Mouse (Mus musculus) embryo, embryonic 11 days (tissue): ENCODE data around the gene Klhdc7a.
"Not testable (repeated sequence)": the region's sequence is repeated elsewhere in the genome, so short reads cannot be mapped to it uniquely, and the experiment has no call there.

Experiments
- DNase-seq: peaks from one replicate; pipeline ENCODE4 v3.0.0-alpha.2; 2015

Gene Klhdc7a

DNA sequence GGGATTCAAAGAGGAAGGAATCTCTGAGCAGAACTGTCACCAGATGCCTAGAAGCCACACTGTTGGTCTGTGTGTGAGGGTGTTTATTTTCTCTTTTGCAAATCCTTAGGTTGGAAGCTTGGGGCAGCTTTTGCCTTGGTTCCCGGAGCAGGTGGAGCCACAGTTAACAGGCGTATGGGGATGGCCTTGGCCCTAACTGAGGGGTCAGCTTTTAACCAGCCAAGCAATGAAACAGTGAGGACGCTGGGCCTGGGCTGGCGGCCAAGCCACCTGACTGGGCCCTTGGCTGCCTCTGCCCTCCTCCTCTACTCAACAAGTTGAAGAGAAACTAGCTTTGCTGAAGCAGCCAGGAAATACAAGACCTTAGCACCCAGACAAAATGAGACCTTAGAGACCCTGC, at the start of gene Klhdc7a:
Klhdc7a (minus strand) TSS at position 105 of the 400 bp plus-strand sequence.
- no peak for DNase-seq

DNA sequence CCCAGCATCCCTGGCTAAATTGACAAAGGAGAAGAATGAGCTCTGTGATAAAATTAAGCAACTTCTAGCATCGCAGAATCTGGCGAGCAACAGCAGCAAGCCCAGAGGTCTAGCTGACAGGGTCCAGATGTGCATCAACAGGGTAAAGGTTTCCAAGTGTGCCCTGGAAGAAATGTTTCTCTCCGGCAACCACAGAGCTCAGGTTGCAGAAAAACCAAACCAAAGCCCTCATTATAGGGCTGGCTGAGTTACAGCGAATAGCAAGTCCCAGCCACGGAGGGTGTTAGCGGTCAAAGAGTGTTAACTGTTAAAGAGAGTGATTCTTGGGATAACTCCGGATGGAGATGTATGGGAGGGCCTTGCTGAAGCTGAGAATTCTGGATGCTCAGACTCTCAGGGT, 48.1 kb upstream of the Klhdc7a start:
- DNase-seq: no peak

DNA sequence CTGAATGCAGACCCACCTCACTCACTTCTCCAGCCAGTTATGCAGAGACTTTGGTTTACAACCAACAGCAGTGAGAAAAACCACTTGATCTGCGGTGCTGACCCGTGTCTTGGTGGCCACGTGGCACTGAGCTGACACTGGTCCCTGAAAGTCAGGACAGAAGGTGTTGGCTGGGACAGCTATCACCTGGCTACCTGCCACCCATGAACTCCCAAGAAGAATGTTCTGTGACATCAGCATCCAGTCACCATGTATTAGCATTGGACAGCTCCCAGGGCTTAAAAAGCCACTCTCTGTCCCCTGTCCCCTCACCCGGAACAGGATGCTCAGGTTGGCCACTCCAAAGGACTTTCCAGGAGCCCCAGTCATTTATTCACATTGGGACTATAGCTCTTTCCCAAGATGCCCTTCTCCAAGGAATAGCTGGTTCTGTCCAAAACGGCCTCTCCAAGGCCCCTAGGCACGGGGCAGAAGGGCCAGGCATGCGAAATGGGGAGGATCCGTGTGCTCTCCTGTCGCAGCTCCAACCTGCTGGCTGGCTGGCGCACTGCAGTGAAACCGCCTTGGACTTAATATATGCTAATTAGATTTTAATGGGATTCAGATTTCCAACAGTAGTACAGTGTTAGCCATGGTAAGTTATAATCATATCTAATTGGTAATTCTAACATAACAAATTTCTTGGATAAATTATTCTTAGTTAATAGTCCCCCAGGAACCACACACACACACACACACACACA, 43.1 kb upstream of the Klhdc7a start:
- peak; percentile 34 for DNase-seq

DNA sequence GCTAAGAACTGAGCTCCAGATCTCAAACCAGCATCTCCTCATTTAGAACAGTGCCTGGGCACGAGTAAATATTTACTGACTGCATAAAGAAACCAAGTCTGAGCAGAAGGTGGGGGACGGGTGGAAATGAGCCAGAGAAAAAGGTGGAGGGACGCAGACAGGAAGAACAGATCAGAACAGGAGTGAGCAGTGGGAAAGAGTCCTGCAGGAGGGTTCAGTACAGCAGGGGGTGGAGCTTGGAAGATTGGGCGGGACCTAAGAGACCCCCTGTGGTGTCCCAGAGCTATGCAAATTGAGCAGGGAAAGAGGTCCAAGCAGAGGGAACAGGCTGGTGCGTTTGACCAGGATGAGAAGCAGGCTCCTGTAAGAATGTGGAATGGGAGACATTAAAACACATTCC, 37.1 kb upstream of the Klhdc7a start:
- DNase-seq: peak; percentile 37

DNA sequence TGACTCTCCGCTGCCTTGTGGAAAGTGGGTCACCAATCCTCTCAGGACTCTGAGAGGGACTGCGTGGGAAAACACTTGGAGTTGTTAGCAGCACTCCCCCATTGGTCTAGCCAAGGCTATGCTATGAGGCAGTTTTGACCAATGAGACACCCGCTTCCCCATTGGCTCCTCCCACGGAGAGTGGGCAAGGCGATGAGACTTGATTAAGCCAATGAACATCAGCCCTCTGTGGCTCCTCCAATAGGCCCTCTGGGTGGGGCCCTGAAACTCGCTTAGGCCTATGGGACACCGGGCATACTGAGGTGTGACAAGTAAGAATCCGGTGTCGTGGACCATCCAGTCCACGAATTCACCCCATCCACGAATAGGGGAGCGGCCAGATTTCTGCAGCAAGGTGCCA, 36.3 kb upstream of the Klhdc7a start:
- DNase-seq: peak; percentile 77

DNA sequence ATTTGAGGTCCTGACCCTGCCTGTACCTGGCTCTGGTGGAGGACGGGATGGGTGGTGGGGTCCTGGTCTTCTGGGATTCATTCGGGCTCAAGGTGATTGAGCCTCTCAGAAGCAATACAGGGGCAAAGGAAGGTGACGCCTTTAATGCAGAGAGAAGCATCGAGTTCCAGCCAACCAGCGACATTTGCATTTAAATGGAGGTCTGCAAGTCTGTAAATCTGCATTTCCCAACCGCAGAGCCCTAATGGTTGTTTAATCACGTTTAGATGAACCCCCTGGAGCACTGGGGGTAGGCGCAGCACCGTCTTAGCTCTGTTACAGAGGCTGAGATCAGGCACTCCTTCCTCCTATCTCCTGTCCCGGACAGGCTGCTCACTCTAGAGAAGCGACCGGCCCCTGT, 34.2 kb upstream of the Klhdc7a start:
- no peak for DNase-seq

DNA sequence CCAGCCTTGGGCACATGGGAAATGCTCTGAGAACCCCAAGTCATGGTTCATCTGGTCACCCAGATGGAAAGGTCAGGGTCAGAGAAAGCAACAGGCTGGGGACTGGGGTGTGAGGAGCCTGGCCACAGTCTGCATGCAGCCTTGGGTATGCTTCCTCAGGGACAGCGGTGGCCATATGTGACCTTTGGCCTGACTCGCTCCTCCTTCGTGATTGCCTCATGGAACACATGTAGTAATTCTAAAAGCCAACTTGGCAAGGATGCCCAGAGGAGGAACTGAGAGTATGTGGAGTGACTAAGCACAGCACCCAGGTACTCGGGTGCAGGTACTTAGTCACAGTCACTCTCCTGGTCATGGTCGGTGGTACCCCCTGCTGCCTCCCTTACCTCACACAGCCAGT, 33.1 kb upstream of the Klhdc7a start:
- no peak for DNase-seq

DNA sequence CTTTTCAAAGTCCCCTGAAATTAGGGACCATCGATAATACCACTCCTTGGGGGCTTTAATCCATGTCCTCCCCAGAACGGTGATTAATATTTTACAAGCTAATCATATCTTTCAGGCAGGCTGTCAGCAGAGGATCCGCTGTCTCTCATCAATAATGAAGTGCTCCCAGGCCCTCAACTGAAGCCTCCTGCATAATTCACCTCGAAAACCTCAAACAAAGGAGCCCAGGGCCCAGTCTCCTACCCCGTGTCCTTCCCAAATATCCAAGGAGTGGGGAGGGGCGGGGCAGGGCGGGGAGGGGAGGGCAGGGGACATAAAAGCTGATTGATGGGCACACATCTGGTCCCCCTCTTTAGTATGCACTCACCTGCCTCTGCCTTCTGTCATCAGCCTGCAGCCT, 31.2 kb upstream of the Klhdc7a start:
- DNase-seq: no peak

DNA sequence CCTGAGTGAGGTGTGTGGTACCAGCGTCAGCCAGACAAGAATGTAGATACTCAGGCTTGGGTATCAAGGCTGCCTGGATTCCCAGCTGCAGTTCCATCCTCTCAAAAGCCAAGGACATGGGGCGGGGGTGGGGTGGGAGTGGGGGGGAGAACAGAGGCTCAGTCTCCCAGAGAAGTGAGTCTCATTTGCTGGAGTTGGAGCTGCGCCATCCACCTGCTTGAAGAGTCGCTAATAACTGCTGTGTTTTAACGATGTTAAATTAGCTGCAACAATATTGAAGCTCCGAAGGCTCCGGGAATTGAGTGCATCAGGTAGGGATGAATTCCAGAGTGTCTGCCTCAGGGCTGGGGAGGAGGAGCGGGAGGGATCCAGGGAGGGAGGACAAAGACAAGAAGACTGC, 27.8 kb upstream of the Klhdc7a start:
- DNase-seq: no peak

DNA sequence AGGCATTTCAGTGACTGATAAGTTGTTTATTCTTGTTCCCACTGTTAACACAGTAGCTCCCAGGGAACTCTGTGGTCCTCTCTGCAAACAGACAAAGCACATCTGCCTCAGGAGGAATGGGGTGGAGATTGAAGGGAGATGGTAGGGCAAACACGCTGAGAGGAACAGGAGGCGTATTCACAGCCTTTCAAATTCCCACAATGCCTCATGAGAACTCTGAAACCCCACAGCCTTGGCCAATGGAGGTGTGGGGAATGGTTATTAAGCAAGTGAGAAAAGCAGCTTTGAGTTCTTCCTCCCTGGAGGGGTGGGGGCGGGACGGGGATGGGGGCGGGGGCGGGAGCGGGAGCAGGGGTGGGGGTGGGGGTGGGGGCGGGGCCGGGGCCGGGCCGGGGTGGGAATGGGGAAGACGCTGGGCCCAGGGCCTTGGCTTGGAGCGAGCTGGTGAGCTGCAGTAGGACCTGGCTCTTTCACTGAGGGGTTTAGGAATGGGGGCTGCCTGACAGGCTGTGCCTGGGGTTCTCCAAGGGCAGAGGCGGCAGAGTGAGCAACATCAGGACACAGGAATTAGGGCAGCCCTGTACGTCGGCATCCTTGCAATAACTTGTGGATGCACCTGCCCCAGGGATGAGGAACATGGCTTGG, 25.4 kb upstream of the Klhdc7a start:
- peak; percentile 69 for DNase-seq

DNA sequence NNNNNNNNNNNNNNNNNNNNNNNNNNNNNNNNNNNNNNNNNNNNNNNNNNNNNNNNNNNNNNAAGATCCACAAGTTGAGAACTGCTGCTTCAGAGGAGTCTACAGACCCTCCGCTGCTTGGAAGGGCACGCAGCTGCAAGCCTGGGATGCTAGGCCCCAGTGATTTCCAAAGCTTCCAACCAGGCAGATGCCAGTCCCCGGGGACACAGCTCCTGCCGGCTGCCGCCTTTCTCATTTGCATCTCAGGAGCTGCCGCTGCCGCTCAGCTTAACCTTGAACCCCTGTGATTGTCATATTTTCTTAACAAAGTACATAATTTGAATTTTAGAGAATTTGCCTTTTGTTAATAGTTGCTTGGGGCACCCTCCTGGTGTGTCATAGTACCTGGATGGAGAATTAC, 19.1 kb upstream of the Klhdc7a start:
- peak; percentile 36 for DNase-seq

DNA sequence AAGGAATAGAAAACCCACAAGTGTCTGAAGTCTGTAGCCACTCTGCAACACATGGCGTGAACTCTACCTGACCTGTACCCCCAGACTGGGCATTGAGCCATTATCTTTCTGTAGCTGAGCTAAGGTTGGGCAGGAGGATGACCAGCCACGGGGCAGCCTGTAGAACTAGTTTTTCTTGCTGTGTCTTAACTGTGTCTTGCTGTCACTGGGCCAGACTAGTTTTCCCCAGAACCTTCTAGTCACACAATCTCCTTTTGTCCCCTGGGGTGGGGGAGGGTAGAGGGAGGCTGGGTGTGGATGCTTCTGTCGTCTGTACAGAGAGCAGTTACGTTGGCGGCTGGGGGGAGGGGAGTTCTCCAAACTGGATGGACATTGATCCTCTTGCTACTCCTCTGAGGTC, 10.9 kb upstream of the Klhdc7a start:
- peak; percentile 53 for DNase-seq

DNA sequence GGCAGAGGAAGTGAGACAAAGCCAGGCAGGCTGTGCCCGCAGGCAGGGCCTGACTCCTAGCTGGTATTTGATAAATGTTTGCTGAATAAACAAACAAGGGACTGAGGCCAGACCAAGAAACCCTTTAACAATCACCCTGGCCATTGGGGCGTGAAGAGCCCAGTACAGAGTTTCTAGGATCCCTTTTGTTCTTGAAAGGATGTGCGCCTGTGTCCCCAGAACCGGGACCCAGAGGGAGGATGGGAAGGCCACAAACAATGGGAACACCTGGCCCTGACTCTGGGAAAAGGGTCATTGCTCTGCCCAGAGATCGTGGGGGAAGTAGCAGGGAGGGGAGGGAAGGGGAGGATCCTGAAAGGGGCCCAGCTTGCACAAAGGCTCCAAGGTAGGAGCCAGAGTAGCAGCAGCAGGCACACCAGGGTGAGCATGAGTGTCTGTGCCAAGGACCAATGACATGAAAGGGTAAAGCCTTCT, 9.5 kb upstream of the Klhdc7a start:
- peak; percentile 42 for DNase-seq

DNA sequence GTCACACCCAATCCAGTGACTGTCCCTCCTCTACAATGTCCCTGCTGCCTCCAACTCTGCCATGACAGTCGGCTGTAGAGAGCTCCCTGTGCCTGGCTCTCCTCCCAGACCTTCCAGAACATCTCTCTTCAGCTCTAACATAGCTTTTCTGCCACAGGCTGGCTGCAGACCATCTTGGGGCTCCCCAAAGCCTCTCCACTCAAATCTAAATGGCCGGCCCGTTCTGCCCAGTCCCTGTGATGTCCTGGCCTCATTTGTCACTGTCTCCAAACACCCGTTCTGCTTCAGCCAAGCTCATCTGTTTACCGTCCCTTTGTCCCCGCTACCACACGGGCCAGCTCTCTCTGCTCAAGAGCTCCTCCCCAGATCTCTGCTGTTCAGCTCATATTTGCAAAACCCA, 6.7 kb upstream of the Klhdc7a start:
- DNase-seq: no peak

DNA sequence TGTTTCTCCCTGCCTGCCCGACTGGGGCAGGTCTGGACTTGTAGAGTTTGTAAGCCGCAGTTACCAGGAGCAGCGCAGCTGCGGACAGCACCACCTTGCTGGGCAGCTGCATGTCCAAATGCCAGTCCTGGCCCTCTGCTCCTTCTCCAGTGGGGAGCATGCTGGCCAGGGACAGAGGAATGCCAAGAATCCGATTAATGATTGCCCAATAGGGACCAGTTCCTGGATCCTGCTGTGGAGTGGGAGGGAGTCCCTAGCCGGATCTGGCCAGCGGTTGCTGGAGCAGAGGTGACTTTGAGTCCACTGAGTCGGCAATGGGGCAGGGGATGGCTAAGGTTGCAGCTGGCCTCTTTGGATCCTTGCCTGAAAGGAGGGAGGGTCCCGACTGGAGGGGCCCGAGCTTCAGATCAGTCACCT, 343 bp downstream of the Klhdc7a start:
- DNase-seq: peak; percentile 39

DNA sequence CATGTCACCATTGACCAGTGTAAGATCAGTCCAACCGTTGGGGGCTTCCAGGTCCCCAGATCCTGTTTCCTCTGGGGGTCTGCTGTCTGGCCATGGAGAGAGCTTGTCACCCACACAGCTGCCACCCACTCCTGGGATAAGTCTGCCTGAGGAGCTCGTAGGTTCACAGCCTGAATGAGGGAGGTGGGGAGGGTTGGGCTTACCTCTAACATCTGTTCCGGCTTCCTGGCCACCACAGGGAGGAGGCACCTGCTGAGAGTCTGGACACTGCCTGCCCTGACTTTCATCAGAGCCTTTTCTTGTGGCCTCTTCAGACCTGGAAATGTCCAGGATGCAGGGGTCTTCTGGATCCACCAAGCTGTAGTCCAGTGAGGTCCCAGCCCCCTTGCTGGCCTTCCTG, 845 bp downstream of the Klhdc7a start:
- DNase-seq: no peak

DNA sequence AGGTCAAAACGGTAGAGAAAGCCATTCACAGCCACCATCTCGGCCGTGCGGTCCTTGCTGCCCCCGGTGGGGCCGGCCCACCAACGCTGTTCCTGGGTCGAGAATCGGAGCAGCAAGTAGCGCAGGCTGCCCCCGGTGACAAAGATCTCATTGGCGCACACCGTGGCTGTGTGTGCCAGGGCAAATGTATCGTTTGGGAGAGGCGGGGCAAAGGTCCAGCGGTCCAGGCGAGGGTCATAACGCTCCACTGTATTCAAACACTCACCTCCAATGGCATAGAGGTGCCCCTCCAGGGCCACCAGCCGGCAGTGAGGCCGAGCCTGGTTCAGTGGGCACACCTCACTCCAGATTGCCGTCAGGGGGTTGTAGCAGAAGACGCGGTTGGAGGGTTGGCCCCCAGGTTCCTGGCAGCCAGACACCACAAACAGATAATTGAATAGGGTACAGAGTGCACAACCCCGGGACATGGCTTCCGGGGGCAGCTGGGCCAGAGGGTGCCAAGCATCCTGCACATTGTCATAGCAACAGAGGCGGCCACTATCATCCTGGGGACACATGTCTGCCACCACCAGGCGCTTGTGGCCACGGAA, 2.1 kb downstream of the Klhdc7a start:
- DNase-seq: no peak

DNA sequence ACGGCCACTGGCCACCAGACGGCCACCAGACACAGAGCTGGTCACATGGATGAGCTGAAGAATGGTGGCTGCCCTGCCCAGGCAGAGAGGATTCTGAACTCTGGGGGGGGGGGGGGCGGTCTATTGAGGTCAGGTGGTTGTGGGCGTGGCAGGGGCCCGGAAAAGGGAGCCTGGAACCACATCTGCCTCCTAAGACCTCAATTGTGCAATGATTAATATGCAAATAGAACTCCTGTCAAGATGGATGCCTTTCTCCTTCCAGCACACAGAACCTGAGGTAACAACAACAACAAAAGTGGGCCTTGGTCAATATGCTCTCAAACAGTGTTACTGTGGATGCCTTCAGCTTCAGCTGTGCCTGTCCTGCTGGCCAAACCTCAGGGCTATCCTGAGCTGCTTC, 3.4 kb downstream of the Klhdc7a start:
- no peak for DNase-seq

DNA sequence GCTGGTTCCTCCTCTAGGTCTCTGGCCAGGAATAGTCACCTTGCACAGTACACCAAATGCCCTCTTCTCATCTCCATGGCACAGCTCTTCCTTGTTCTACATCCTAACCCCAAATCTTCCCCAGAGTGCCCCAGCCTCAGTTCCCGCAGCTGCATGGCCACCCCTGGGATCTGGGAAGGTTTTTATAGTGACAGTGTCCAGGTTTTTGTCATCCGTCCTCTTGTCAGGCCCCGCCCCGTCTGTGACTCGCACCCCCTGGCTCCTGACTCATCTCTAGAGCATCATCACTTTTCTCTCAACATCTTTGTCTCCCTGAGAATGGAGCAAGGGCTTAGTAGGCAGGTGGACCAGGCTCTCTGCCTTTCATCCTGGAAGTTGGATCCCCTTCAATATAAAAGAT, 3.9 kb downstream of the Klhdc7a start:
- no peak for DNase-seq

DNA sequence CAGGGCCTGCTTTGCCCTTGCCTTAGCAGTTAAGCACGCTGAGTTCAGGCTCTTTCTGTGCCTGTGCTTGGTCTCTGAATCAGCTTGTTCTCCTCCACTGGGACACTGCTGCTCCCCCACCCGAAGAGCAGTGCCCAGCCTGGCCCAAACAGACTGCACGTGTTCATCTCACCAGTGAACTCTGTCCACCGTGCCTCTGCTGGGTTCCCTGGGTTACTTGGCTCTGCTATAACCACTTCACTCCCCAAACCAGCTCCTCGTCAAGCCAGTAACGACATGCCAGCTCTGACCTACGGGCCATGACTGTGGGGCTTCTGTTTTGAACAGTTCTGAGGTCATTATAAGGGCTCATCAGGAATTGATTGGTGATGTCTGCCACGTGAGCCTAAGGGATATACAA, 4.8 kb downstream of the Klhdc7a start:
- DNase-seq: no peak

DNA sequence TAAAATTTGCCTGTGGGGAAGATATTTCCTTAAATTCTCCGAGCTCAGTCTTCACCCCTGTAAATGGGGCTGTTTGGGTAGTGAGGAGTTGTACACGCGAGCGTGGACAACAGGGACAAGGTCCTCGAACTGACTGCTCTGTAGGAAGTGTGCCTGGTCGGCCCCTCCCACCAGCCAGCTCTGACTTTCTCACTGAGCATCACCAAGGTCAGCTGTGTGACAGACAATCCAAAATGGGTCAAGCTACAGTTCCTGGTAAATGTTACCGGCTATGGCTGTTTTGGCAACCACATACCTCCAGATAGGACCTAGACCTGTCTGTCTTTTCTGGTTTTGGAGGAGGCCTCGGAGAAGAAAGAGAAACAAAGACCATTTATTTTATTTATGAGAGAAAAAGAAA, 6.0 kb downstream of the Klhdc7a start:
- no peak for DNase-seq

DNA sequence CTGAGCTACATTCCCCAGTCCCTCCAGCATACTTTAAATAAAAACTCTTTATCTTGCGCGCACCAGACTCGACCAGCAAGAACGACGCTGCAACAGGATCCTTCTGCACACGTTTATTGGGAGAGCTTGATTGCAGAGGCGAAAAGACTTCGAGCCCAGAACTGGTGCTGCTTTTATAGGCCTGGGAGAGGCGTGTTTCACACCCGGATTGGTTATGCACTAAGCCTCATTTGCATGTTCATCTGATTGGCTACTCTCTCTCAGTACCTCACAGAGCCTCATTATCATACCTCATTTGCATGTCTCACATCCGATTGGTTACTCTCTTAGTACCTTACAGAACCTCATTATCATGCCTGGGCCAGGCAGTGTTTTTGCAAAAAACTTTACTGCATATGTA, 6.5 kb downstream of the Klhdc7a start:
- DNase-seq: not testable (repeated sequence)

DNA sequence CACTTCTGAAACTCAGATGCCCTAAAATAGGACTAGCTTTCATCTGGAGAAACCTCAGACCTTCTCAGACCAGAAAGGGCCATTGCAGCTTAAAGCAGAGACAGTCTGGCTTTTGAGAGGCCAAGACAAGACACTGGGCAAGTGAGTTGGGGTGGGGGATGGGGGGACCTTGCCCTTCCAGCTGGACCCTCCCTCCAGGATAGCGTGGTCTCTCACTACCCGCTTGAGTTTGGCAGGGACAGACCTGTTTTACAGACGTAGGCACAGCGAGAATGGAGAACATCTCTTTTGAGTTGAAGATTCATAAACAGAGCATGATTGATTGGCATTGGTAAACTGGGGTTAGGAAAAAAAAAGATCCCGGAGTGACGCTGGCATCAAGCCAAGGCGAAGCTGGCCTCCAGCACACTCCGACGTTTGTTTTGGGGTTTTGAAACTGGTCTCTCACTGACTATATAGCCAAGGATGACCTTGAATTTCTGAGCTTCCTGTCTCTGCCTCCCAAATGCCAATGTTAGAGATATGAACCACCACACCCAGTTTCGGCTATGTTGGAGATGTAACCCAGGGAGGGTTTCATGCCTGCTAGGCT, 7.0 kb downstream of the Klhdc7a start:
- no peak for DNase-seq
